Mouse (Mus musculus): ENCODE data around the gene Hoxa3.

DNA sequence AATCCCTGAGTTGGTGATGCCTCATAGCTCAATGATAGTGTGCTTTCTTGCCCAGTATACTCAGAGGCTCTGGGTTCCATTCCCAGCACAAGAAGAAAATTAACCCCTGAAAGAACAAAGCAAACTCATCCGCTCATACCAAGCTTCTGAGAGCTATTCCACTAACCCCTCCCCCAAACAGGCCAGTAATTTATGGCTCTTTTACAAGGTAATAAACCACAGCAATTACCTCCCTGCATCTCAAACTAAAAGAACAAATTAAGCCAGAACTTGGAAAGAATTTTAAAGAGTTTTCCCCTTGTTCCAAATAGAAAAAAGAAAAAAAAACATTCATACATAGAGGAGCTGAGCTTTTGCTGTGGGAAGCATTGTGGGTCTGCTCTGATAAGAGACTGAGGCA lies 30.3 kb downstream of the Hoxa3 start:
- TF ChIP-seq CTCF (IDR thresholded peaks at IDR 0.05; ENCODE audit: low read depth, low read length) (no peak), POLR2A (IDR thresholded peaks at IDR 0.05; ENCODE audit: borderline replicate concordance, low read depth, low read length) (no peak)
